Mouse (Mus musculus): ENCODE measurements around the gene Flvcr1.

DNA sequence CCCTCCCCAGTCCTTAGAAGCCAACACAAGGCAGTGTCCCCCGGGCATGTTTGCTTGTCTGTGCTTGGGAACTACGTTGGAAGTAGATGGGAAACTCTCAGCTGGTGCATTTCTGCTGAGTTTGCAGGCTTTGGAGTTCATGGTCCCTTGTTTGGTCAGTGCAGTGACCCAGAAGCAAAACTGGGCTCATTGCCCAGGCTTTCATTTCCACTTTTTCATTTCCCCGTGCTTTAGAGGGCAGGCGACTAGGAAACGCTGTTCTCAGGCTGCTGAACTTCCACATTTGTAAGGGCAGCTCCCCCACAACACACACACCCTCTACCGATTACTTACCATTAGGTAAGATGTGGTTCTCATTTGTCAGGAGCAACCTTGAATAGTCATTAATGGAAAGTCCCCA, 47.0 kb upstream of the Flvcr1 start:
- TF ChIP-seq CTCF (IDR thresholded peaks at IDR 0.05; ENCODE audit: borderline replicate concordance, control insufficient read depth, extremely low read depth, insufficient read depth, low read length, poor library complexity) (no peak), POLR2A (IDR thresholded peaks at IDR 0.05; ENCODE audit: control insufficient read depth, extremely low read depth, insufficient read depth, low read length, poor library complexity) (no peak)
